Mouse (Mus musculus) thymus, adult 18-20 months (tissue): ENCODE results near the gene Rfx2.

Experiments
- DNase-seq, 2 experiments: peaks; one replicate each; pipeline ENCODE4 v3.0.0; 2022; ENCODE audit warnings: mixed read lengths in 2 of 2

The Rfx2 gene

DNA sequence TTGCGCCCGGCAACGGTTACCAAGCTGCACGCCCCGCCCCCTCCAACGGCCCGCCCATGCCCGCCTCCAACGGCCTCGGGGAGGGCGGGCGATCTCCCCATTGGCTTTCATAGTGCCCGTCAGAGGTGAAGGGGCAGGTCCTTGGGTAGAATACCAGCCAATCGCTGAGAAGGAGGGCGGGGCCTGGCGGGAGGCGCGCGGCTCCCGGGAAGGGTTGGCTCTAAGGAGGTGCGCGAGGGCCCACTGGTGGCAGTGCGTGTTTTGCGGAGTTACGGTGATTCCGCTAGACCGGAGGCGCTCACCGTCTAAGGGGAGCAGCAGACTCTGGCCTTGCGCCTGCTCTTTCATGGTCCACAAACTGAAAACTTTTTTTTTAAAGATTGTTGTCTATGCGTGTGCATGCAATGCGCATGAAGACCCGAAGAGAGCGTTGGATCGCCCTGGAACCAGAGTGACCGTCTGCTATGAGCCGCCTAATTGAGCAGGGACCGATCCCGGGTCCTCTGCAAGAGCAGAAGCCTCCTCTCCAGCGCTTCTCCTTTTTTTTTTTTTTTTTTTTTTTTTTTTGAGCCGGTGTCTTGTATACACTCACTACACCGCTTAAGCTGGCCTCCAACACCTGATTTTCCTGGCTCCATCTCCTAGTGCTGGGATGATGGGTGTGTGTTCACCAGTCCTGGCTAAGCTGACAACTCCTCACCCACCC lies 451 bp upstream of the Rfx2 start:
- peak; percentile 97 for DNase-seq

- no peak for DNase-seq
Observed at GRCm38 (mm10) chr17:56829795-56830194, 1.0 kb downstream of the Rfx2 start.

- no peak for DNase-seq
Observed at GRCm38 (mm10) chr17:56829171-56829570, 1.6 kb downstream of the Rfx2 start.

DNA sequence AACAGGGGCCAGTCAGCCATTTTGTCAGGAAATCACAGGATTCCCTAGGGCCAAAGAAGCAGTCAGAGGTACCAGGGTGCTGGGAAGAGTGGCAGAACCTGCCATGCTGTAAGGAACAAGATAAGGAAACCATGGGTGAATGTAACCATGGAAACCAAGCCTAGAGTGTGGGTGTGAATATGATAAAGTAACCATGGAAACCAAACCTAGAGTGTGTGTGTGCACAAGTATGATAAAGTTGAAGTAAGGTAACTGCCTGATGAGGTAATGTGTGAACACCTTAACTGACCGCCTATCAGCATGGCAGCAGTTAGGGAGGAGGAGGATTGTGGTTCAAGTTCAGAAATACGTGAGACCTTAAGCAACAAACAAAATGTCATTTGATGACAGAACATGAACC lies 4.1 kb downstream of the Rfx2 start:
- no peak for DNase-seq

DNA sequence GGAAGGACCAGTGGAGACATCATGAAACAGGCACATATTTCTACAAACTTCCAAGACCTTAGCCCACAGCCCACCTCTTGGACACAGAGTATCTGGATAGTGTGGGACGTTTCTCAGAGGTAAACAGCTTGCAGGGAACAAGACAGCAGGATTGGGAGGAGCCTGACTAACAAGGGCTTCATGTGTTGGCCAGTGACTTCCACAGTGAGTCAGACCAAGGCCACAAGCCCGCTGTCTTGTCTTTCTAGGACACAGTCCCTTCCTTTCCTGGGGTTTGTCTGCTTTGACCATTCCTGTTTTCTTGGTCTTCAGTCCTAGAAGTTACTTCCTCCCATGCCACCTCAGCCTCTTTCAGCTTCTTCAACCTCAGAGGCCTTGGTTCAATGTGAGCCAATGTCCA lies 7.5 kb downstream of the Rfx2 start:
- DNase-seq, result no peak

GRCm38 (mm10) chr17:56822380-56822779 lies 8.4 kb downstream of the Rfx2 start:
- no peak for DNase-seq

DNA sequence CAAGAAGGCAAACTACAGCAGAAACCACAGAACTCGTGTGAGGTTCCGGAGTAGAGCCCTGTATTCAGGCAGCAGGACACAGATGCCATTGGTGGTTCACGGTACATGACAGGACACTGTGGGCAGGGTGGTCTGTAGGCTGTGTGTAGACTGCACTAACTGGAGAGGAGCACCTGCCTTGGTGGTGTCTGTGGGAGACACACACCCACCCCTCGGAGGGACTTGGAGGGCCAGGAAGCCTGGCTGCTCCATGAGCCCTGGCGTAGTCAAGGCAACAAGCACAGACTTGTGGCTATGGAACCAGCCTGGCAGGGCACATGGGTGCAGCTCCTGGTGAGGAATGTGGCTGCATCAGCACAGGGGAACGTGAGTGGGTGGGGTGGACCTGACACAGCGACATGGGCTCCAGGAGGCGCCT lies 11.1 kb downstream of the Rfx2 start:
- DNase-seq, result peak; percentile 30 to 61

DNA sequence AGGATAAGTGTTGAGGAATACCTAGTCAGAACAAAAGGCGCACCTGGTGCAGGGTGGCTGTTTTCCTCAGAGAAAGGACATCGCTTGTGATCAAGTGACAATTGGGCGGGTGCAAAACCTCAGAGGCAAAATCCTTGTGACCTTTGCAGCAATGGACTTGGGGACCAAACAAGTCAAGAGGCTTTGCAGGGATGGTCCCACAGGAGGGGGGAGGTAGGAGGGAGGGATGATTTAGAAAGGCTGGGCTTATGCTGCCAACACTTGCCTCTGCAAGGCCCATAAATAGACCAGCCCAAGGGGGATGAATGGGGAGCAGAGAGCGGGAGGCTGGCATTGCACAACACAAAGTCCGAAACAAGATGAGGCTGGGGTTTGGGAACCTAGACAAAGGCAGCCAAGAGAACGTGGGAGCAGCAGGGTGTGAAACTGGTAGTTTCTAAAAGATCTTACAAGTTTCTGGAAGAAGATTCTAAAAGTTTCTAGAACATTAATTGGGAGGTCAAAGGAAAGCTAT lies 11.7 kb downstream of the Rfx2 start:
- DNase-seq, result no peak

GRCm38 (mm10) chr17:56818067-56818636 lies 12.7 kb downstream of the Rfx2 start:
- DNase-seq, result no peak

GRCm38 (mm10) chr17:56815057-56815345 lies 15.8 kb downstream of the Rfx2 start:
- DNase-seq, result no peak

- DNase-seq, result no peak
Observed at GRCm38 (mm10) chr17:56814316-56815056, 16.3 kb downstream of the Rfx2 start.

- DNase-seq, result peak; percentile 30 to 41
Observed at GRCm38 (mm10) chr17:56810245-56810644, 20.6 kb downstream of the Rfx2 start.

GRCm38 (mm10) chr17:56808518-56808917 lies 22.3 kb downstream of the Rfx2 start:
- DNase-seq, result peak; percentile 26 to 38

DNA sequence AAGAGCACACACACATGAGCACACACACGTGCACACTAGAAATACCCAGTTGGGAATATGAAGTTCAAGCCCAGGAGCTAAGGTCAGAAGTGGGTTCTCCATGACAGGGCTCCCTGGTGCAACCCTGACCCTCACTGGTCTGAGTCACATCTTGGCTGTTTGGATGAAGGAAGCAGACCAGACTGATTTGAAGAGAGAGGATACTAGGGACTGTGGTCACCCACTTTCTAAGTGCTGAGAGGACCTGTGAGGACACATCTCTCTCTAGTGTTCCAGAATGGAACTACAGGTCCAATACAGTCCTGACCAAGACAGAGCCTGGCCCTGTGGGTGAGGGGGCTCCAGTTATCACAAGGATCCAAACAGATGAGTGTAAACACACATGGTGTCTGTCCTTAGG lies 25.0 kb downstream of the Rfx2 start:
- DNase-seq, result no peak

DNA sequence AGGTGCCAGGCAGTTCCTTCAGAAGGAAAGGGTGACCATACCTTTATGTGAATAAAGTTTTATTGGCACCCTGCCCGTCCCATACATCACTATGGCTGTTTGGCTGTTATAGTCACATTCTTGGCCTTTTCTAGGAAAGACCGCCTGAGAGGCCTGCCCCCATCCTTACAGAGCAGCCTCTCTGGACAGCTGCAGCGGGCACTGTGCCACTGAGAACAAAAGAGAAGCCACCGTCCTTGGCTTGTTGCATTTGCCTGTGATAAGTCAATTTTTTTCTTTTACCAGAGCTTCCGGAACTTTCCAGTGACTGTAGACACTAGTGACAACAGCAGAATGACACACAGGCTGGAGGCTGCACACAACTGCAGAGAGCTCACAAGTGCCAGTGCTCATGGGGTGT lies 25.9 kb downstream of the Rfx2 start:
- no peak for DNase-seq

DNA sequence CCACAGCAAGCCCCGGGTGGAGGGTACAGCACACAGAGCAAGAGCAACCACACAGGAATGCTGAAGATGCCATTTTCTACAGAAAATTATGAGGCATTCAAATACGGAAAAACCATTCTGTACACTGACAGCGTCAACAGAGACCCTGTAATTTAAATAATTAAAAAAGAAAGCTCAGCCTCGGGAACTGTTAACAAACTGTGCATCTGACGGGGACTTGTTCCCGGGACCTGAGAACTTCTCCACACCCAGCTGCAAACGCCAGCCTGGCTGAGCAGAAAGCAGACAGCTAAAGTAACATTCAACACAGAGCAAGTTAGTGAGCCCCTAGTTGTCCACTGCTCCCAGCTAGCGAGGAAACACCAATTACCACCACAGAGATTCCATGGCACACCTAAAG lies 28.7 kb downstream of the Rfx2 start:
- DNase-seq, result no peak

DNA sequence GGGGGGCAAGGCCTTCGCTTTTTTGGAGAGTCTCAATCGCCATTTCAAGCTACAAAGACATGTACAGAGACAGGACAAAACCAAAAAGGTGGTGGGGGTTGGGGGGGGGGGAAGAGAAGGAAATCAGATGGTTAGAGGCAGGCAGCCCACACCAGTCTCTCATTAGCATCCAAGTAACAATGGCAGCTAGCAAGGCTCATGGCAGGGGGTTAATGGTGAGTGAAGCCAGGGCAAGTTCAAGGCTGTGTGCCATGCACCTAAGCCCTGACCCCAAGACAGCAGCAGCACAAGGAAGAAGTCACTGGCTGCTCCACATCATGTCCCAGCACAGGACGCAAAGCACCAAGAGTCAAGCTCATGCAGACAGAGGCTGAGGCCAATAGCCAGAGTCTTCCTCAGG lies 31.5 kb downstream of the Rfx2 start:
- DNase-seq, result no peak

DNA sequence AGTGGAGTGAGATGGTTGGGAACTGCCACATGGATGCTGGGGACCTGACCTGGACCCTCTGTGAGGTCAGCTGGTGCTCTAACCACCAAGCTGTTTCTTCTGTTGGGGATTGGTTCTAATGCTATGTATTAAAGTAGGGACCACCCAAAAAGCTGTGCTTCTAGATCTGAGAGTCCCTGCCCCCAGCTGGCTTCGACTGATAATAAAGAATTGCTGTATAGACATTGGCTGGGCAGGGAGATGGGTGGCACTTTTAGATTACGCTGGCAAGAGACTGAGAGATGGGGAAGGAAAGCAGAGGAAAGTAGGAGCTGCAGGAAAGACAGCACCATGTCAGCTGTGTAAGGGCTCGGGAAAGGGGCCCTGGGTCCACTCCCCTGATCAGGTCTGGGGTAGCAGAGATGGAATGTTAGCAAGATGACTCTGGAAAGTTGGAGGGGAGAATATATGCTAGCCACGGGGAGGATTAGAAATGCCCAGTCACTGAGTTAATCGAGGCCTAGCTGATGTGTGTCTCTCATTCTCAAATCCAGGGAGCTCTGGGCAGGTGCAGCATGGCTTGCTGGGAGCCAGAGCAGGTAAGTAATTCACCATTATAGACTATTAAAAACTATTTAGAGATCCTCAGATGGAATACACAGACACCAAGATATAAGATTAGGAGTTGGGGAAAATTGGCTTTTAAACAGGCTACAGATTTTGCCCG lies 37.0 kb downstream of the Rfx2 start:
- DNase-seq, result no peak

- DNase-seq, result no peak
Observed at GRCm38 (mm10) chr17:56792588-56792987, 38.2 kb downstream of the Rfx2 start.

DNA sequence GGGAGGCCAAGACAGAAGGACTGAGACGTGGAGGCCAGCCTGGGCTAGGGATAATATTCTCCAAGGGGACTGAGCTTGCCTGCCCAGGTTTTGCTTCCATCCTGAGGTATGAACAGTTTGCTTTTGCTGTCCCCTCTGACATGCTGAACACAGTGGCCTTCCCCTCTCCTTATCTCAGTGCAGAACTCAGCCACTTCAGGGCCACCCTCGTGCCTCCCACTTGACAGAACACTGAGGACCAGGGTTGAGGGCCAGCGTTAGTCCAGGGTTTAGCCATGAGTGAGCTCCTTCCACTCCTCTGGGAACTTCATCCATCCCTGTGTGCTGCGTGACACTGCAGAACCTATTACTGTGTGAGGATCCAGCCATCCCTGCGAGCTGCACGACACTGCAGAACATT lies 41.5 kb downstream of the Rfx2 start:
- DNase-seq, result no peak

GRCm38 (mm10) chr17:56788886-56789285 lies 41.9 kb downstream of the Rfx2 start:
- no peak for DNase-seq

DNA sequence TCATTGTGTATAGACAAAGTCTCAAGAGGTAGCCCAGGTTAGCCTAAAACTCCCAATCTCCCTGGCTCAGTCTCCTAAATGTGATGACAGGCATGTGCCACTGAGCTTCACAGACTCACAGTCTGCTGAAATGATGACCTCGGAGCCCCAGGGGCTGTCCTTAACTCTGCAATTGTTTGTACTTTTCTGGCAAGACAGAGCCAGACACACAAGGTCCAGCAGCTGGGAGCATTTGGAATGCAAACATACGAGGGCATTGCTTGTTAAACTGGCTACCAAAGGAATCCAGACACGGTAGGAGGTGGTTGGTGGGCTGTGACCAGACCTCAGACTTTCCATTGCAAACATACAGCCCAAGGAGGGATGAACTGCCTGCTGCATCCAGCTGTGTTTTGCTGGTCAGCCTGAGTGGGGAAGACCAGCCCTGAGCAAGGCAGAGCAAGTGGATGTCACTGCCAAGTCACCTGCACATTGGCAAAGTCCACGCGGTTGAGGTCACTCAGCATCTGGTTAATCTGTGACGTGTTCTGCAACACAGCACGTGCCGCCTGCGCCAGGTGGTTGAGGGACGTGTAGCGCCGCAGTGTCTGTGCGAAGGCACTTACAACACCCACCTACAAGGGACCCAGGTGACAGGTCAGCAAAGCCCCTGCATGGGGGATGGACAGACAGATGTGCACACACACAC lies 50.4 kb downstream of the Rfx2 start:
- no peak for DNase-seq

DNA sequence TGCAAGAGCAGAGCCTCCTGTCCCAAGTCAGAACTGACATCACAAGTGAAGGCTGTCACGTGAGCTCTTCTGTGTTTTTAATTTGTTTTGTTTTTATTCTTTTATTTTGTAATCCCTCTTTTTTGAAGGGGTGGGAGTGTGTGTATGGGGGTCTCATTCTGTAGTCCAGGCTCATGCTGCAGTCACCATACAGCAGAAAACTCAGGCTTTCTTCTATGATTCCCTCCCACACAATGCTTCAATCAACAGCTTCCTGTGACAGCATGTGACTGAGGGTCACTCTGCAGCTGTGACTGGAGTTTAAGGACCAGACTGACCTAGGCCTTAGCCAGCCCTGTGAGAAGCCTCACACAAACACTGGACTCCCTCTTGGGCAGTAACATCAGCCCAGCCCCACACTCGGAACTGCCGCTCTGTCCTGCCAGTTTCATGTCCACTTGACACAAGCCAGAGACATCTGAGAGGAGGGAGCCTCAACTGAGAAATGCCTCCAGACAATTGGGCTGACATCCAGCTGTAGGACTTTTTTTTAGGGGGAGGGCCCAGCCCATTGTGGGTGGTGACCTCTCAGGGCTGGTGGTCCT lies 51.9 kb downstream of the Rfx2 start:
- DNase-seq, result no peak
